Mouse (Mus musculus) layer of hippocampus, postnatal 10 days (tissue): ENCODE measurements around the gene Bri3. TPM values are rescaled to one million over a fixed set of nuclear protein-coding genes. Genes with fewer than 3 reads are reported as not detected.

ENCODE experiments used
- DNase-seq, 2 experiments: peaks; one replicate each; pipeline ENCODE4 v3.0.0; 2021; ENCODE audit warnings: low spot score in 2 of 2
- total RNA-seq, 2 experiments: library from RNA; stranded (reverse); gene quantifications; 2 replicates each; pipeline ENCODE4 v1.2.3; 2021

Bri3 gene
- total RNA-seq, 2 experiments from 2014 or later: 64.3 to 69.4 TPM

GRCm38 (mm10) chr5:144411702-144412101 is 167.5 kb downstream of the Bri3 start:
- no peak for DNase-seq

DNA sequence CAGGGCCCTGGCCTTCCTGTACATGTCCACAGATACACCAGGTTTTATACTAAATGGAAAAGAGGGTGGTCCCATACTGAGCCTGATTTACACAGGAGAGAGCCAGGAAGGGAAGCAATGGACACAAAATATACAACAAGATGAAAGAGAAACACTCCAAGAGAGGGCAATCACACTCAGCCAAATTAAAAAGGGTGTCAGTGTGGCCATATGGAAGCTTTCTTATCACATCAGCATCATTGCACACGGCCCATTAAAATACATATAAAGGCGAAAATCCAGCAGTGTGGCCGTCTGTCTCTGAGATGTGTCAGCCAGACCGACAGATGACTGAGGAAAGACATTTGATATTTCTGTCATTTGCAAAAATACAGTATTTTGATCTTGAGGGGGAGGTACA is 168.5 kb downstream of the Bri3 start:
- no peak for DNase-seq

GRCm38 (mm10) chr5:144418456-144418855 is 174.2 kb downstream of the Bri3 start:
- DNase-seq: no peak

- no peak for DNase-seq
Measured at GRCm38 (mm10) chr5:144420001-144420400, 175.8 kb downstream of the Bri3 start.

DNA sequence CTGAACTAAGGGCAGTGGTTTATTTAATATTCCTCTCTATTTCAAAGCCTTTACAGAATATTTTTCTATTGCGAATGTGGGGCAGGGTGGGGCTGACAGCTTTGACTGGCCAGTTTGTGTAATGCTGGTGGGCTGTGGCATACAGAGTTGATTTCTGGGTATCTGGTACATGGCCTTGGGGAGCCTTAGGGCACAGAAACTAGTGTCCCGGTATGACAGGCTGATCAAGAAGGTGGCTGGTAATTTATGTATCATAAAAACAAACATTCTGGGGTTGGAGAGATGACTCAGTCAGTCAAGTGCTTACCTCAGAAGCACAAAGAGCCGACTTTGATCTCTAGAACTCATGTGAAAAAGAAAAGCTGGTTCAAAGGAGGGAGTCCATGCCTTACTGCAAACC is 182.5 kb downstream of the Bri3 start:
- no peak for DNase-seq

GRCm38 (mm10) chr5:144427861-144428260 is 183.6 kb downstream of the Bri3 start:
- no peak for DNase-seq

DNA sequence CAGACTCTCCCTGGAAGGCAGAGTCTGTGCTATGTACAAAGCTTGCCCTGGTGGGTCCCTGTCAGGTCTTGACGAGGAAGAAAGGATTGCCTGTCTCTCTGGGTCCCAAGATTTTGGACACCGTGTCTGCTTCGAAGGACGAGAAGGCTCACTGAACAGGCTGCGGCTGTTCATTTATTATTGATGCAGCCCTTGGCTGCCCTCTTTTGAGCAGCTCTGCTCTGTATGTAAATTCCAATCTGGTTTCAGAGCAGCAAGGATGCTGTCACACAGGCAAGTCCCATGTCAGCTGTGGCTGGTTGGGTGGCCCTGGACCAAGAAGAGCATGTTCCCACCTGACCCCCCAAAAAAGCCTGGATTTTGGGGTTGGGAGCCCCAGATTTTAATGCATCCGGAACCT is 187.2 kb downstream of the Bri3 start:
- peak in 1 of 2 experiments; percentile 7 for DNase-seq

GRCm38 (mm10) chr5:144439286-144440040 is 195.2 kb downstream of the Bri3 start:
- no peak for DNase-seq

GRCm38 (mm10) chr5:144441831-144442271 is 197.6 kb downstream of the Bri3 start:
- DNase-seq: no peak

GRCm38 (mm10) chr5:144446475-144447225 is 202.4 kb downstream of the Bri3 start:
- DNase-seq: peak; percentile 17 to 32

GRCm38 (mm10) chr5:144447226-144447616 is 203.0 kb downstream of the Bri3 start:
- DNase-seq: no peak

- DNase-seq: no peak
Measured at GRCm38 (mm10) chr5:144447975-144448374, 203.7 kb downstream of the Bri3 start.

DNA sequence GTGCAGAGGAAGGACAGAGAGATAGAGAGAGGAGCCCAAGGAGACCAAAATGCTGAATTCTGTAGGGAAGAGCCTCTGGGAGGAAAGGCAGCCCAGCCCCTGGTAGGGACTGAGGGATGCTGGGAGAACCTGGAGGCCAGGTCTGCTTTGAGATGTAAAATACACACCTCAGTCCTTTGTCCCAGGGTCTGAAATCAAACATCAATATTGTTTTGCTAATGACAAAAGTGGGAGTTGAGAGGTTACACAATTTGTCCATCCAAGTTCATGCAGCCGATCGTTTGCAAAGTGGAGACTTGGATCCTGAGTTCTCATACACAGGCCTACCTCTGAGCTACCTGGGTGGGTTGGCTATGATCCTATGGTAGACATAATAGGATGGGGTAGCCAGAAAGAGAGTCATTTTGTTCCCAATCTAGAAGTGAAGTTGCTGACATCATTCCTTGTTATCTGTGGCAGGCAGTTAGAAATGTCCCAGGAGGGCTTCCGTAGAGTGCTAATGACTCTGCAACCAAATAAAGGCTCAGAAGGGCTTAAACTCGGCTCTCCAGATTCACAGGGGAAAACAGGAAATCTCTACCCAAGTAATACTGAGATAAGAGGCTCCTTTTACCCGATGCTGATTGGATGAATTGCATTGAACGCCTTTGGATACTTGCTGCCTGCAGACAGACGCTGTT is 208.7 kb downstream of the Bri3 start:
- DNase-seq: no peak

DNA sequence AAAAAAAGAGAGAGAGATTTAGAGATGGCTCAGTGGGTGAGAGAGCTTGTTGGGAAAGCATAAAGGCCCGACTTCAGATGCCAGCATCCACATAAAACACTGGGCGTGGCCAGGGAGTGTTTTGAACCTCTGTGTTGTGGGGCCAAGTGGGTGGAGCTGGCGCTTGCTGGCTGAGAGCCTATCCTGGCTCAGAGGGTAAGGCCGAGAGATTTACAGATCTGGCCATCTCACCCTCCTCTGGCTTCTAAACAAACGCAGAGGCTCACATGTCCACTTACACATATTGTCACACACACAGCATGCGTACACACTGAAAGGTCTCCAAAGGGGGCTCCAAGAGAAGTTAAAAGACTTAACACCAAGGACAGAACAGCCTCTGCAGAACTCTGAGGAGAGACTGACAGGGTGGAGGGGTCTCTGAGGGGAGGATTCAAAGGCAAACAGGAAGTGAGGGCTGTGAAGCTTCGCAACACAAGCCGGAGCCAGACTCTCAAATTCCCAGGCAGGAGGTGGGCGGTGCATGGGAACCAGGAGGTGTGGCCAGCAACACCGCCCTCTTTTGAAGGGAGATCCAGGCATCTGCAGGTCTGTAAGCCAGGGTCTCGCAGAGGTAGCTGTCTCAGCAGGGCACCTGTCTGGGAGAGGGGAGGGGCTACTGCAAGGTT is 213.5 kb downstream of the Bri3 start:
- DNase-seq: peak in 1 of 2 experiments; percentile 16

DNA sequence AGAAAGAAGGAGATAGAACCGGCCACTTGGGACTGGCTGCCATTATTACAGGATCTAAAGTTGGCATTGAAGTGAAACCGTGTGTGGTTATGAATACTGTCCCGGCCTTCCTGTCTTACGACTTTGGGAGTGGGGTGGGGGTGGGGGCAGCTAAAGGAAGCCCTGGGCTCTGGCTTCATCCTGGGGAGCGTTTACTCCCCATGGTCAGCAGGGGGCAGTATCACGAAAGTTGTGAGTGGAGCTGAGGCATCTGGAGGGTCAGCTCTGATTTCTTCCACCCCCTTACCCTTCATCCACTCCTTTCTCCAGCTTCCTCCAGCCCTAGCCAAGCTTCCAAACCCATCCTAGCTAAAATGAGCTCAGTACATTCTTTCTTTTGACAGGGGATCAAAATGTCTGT is 222.8 kb downstream of the Bri3 start:
- peak; percentile 14 to 18 for DNase-seq

- no peak for DNase-seq
Measured at GRCm38 (mm10) chr5:144473056-144473455, 228.8 kb downstream of the Bri3 start.

DNA sequence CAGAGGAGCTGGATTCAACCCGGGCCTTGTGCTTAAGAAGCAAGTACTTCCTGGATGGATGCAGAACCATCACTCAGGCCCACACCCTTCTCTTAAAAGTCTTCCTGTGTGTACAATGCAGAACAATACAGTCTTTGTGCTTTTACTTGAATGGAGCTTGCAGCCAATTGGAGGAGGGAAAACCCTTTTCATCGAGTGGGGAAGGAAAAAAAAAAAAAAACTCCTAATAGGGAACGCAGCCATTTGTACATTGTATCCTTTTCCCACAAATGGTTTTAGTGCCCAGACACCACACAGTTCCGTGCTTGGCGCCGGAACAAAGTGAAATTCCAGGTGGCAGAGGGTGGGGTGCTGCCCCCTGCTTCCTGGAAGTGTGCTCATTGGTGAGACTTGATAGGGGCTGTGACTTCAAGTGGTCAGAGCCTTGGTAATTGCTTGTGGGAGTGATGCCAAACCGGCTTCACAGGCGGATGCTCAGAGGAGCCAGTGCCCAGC is 235.5 kb downstream of the Bri3 start:
- peak; percentile 26 to 28 for DNase-seq

DNA sequence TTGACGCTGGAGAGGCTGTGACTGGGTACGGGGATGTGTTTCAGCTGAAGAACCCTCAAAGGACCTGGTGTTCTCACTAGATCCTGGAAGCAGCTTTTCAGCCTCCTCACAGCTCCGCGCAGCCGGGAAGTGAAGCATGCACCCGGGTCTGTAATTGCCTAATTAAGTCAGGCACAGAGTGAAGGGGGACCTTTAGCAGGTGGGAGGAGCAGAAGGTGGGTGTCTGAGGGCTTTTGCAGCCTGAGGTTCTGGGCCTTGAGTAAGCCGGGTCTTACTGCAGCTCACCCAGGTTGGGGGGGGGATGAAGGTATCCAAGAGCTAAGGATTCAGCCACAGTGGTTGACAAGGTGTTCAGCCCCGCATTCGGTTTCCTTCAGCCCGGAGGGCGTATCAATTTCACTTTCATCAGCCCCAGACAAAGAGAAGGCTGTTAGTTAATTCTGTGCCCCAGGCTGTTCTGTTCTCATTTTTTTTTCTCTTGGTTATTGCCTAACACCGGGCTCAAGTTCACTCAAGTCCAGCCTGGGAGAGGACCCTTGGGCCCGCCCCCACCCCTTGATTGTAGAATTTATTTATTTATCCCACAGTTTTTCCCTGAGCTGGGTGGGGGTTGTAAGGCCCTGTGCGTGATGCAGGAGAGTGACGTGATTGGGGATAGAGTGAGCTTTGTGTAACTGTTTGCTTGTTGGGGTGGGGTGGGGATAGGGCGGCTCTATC is 239.6 kb downstream of the Bri3 start:
- DNase-seq: peak; percentile 19 to 25

- no peak for DNase-seq
Measured at GRCm38 (mm10) chr5:144491308-144491707, 247.1 kb downstream of the Bri3 start.
